Mouse (Mus musculus): Measurements from ENCODE around the gene Slc43a2.

GRCm38 (mm10) chr11:75621426-75621825 lies 89.9 kb downstream of the Slc43a2 start:
- no peak for TF ChIP-seq POLR2A (IDR thresholded peaks at IDR 0.05; ENCODE audit: low read depth, low read length)
- TF ChIP-seq CTCF (conservative IDR thresholded peaks at IDR 0.05; ENCODE audit: insufficient read depth, insufficient read length, low read depth, low read length): no peak

All from kidney, adult 2 months (tissue).